Mouse (Mus musculus): ENCODE data around the gene Myo1g. TPM values are rescaled to one million over a fixed set of nuclear protein-coding genes. Genes with fewer than 3 reads are reported as not detected.

Gene Myo1g
- total and polyA plus RNA-seq, 2 experiments from 2014 or later, result 0.39 to 0.68 TPM

DNA sequence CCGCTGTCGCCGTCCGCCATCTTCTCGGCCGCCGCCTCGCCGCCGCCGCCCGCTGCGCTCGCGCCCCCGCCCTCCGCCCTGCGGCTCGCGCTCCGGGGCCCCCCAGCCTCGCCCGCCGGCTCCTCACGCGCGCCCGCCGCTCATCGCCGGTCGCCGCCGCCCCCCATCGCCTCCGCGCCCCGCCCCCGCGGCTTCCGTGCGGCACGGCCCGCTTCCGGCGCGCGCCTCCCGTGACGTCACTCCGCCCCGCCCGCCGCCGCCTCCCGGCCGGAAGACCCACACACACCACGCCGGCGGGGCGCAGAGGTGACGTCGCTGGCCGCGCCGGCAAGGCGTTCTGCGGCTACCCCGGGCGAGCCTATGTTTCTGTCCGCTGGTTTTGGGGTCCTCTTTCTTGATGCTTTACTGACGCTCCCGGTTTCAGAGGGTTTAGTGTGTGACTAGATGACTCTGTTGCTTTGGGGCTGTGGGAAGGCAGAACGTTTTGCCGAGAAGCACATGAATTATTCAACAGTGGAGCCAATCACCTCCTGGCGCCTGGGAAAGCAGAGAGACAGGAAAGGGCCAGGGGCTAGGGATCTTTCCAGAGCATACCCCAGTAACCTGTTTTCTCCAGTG lies 44.8 kb downstream of the Myo1g start, which contains the start of gene Purb:
Purb (minus strand) TSS at position 51 of the 618 bp plus-strand sequence.
- Histone ChIP-seq H3K27me3 (ENCODE audit: insufficient read depth, low read length) (no peaks in the 10 kb centered on the region), H3K4me3 (ENCODE audit: low read length) (peak within 1 kb of the TSS; percentile 91), H3K9me3 (ENCODE audit: low read length) (no peaks in the 10 kb centered on the region), H3K9ac (replicated peaks; ENCODE audit: low read length) (peak within 1 kb of the TSS; percentile 95), H3K27ac (peak within 1 kb of the TSS; percentile 99), H3K36me3 (ENCODE audit: insufficient read depth, low read length) (no peaks in the 10 kb centered on the region), H3K4me2 (ENCODE audit: low read depth, low read length) (peak within 1 kb of the TSS; percentile 98), H3K4me1 (ENCODE audit: insufficient read depth, low read length) (peaks cover 9% of the 10 kb centered on the region; the same call in 1 of the 2 replicates)
- ATAC-seq (peak; percentile 95), DNase-seq (ENCODE audit: low spot score) (peak; percentile 96)
- 1% methylated on average over 36 of the region's 76 CpGs for WGBS
- 0 out of 2 replicates have a peak, but pooled peaks have one; percentile 4 for TF ChIP-seq CTCF (IDR thresholded peaks at IDR 0.05; ENCODE audit: low read depth)

DNA sequence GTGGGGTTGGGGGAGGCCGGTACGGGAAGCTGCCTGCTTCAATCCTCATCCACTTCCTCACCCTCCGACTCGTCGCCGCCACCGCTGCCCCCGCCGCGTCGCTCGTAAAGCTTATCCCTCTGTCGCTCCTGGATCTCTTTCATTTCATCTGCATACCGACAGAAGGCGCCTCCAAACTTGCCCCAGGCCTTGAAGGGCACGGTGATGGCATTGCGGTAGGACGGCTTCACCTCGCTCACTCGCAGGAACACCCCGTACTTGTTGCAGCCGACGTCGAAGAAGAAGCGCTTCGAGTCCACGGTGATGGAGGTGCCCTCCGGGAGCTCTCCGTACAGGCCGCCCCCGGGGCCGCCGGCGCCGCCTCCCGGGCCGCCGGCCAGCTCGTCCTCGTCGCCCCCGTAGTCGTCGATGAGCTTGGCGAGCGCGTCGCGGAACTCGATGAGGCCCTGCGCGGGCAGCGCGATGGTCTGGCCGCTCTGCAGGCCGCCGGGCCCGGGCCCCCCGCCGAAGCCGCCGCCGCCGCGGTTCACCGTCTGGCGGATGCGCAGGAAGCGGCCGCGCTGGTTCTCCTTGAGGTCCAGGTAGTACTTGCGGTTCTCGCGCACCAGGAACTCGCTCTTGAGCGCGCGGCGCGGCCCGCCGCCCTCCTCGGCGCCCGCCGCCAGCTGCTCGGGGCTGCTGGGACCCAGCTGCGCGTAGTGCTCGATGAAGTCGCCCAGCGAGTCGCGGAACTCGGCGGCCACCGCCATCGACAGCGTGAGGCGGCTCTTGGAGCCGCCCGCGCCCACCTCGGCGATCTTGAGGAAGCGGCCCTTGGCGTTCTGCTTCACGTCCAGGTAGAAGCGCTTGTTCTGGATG lies 45.7 kb downstream of the Myo1g start:
- H3K36me3 ChIP-seq (ENCODE audit: insufficient read depth, low read length), result no peaks in the 10 kb centered on the region
- H3K9me3 ChIP-seq (ENCODE audit: low read length), result no peaks in the 10 kb centered on the region
- ATAC-seq, result peak; percentile 36
- H3K4me2 ChIP-seq (ENCODE audit: low read depth, low read length), result peak overlapping the region; percentile 98
- no peaks in the 10 kb centered on the region for H3K27me3 ChIP-seq (ENCODE audit: insufficient read depth, low read length)
- peak overlapping the region; percentile 91 for H3K4me3 ChIP-seq (ENCODE audit: low read length)
- peak; percentile 59 for DNase-seq (ENCODE audit: low spot score)
- TF ChIP-seq CTCF (IDR thresholded peaks at IDR 0.05; ENCODE audit: low read depth), result peak; percentile 9; the same call in 1 of the 2 replicates
- WGBS, result under 1% methylated on average over 107 of the region's 109 CpGs
- peak overlapping the region; percentile 95 for H3K9ac ChIP-seq (replicated peaks; ENCODE audit: low read length)
- peak overlapping the region; percentile 99 for H3K27ac ChIP-seq
- peaks cover 13% of the 10 kb centered on the region for H3K4me1 ChIP-seq (ENCODE audit: insufficient read depth, low read length)

DNA sequence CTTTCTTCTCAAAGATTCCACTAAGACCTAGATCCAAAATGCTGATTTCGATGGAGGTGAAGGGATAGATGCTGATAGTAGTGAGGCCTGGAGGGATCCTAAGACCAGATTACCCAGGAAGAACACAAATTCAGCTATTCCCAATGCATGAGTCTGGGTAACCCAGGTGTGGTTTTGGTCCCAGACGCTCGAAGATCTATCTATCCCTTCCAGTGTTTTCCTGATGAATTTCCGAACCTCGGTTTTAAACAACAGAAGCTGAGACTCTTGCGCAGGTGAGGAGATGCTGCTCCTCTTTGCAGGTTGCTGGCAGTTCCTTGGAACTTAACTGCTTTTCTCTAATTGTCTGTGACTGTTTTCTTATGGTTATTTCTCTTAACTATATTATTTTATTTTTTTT lies 46.4 kb downstream of the Myo1g start:
- Histone ChIP-seq H3K4me1 (ENCODE audit: insufficient read depth, low read length) (peaks cover 16% of the 10 kb centered on the region), H3K27me3 (ENCODE audit: insufficient read depth, low read length) (no peaks in the 10 kb centered on the region), H3K4me3 (ENCODE audit: low read length) (peak overlapping the region; percentile 91), H3K27ac (peak overlapping the region; percentile 99; the same call in 1 of the 2 replicates), H3K9ac (replicated peaks; ENCODE audit: low read length) (peak overlapping the region; percentile 95), H3K36me3 (ENCODE audit: insufficient read depth, low read length) (no peaks in the 10 kb centered on the region), H3K9me3 (ENCODE audit: low read length) (no peaks in the 10 kb centered on the region), H3K4me2 (ENCODE audit: low read depth, low read length) (peak overlapping the region; percentile 98)
- no peak for DNase-seq (ENCODE audit: low spot score)
- WGBS, result 34% methylated on average over 6 of the region's 6 CpGs
- no peak for ATAC-seq
- no peak for TF ChIP-seq CTCF (IDR thresholded peaks at IDR 0.05; ENCODE audit: low read depth)

DNA sequence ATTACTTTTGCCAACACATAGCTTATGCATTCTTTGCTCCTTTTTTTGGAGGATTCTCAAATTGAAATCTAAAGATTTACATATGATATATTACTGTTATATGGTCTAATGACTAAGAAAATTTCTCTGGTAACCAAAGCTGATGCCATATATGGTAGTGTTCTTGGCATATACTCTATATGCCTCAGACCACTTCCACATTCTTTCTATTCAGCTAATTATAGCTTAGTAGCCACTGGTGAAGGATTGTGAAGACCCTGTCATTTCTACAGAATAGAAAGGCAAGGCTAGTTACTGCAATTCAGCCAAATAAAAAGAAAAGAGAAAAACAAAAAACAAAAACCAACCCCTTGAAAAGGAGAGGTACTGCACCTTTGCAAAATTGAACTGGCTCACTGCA lies 48.7 kb downstream of the Myo1g start:
- Histone ChIP-seq H3K27me3 (ENCODE audit: insufficient read depth, low read length) (no peaks in the 10 kb centered on the region), H3K36me3 (ENCODE audit: insufficient read depth, low read length) (no peaks in the 10 kb centered on the region; the same call in 1 of the 2 replicates), H3K9me3 (ENCODE audit: low read length) (no peaks in the 10 kb centered on the region), H3K9ac (replicated peaks; ENCODE audit: low read length) (peak overlapping the region; percentile 30), H3K4me2 (ENCODE audit: low read depth, low read length) (peak overlapping the region; percentile 98), H3K4me1 (ENCODE audit: insufficient read depth, low read length) (peaks cover 23% of the 10 kb centered on the region), H3K4me3 (ENCODE audit: low read length) (peak overlapping the region; percentile 91), H3K27ac (no peak overlapping the region)
- no peak for TF ChIP-seq CTCF (IDR thresholded peaks at IDR 0.05; ENCODE audit: low read depth)
- no peak for ATAC-seq
- no peak for DNase-seq (ENCODE audit: low spot score)

DNA sequence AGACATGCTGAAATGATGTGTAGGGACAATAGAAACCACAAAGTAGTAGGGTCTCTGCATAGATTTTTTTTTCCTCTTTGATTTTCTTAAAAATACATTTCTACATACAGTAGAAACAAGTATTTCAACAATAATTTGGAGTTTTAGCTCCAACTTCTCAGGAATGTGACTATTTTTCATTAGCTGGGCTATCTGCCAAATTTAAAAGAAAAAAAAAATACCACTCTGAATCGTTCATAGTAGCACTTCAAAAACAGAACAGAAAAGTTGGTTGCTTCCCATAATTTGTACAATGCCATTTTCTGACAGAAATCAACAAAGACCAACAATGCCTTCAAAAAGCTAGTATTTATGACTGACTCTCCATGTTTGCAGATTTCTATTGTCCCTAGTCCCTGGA lies 49.3 kb downstream of the Myo1g start:
- H3K4me2 ChIP-seq (ENCODE audit: low read depth, low read length), result peak overlapping the region; percentile 98
- peak overlapping the region; percentile 30; the same call in 1 of the 2 replicates for H3K9ac ChIP-seq (replicated peaks; ENCODE audit: low read length)
- ATAC-seq (no peak), DNase-seq (ENCODE audit: low spot score) (no peak)
- TF ChIP-seq CTCF (IDR thresholded peaks at IDR 0.05; ENCODE audit: low read depth), result no peak
- H3K9me3 ChIP-seq (ENCODE audit: low read length), result no peaks in the 10 kb centered on the region
- no peaks in the 10 kb centered on the region for H3K27me3 ChIP-seq (ENCODE audit: insufficient read depth, low read length)
- peak overlapping the region; percentile 91 for H3K4me3 ChIP-seq (ENCODE audit: low read length)
- H3K4me1 ChIP-seq (ENCODE audit: insufficient read depth, low read length), result peaks cover 23% of the 10 kb centered on the region
- WGBS, result 7% methylated on average over 1 of the region's 1 CpGs
- peak overlapping the region; percentile 5; the same call in 1 of the 2 replicates for H3K27ac ChIP-seq
- no peaks in the 10 kb centered on the region; the same call in 1 of the 2 replicates for H3K36me3 ChIP-seq (ENCODE audit: insufficient read depth, low read length)

DNA sequence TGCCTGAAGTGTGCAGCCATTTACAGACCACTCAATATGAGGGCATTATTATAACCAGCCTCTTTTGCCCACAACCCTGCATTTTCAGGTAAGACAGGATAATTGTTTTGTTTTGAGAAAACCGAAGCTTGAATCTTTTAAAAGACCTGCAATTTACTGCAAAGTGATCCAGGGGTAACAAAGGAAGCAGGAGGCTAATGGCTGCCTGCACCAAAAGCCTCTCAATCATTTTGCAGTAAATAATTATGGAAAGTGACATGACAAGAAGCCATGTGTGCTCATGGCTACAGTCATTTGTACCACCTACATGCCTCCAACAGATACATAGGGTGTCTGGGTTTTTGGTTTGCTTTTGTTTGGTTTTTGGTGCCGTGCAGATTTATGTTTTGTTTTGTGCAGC lies 49.7 kb downstream of the Myo1g start:
- Histone ChIP-seq H3K4me1 (ENCODE audit: insufficient read depth, low read length) (peaks cover 23% of the 10 kb centered on the region), H3K4me3 (ENCODE audit: low read length) (peak overlapping the region; percentile 91), H3K27ac (peak overlapping the region; percentile 5; the same call in 1 of the 2 replicates), H3K9me3 (ENCODE audit: low read length) (no peaks in the 10 kb centered on the region), H3K36me3 (ENCODE audit: insufficient read depth, low read length) (peaks cover 3% of the 10 kb centered on the region), H3K9ac (replicated peaks; ENCODE audit: low read length) (peak overlapping the region; percentile 30; the same call in 1 of the 2 replicates), H3K4me2 (ENCODE audit: low read depth, low read length) (peak overlapping the region; percentile 98), H3K27me3 (ENCODE audit: insufficient read depth, low read length) (no peaks in the 10 kb centered on the region)
- no peak for TF ChIP-seq CTCF (IDR thresholded peaks at IDR 0.05; ENCODE audit: low read depth)
- ATAC-seq (no peak), DNase-seq (ENCODE audit: low spot score) (no peak)
- 40% methylated on average over 2 of the region's 2 CpGs for WGBS
